Mouse (Mus musculus) embryonic facial prominence, embryonic 13.5 days (tissue): Measurements from ENCODE around the gene Cenpa. TPM values are rescaled to one million over a fixed set of nuclear protein-coding genes. Genes with fewer than 3 reads are reported as not detected.
"Not testable (repeated sequence)": the region's sequence is repeated elsewhere in the genome, so short reads cannot be mapped to it uniquely, and the experiment has no call there.

Experiments
- ATAC-seq: fragments of 200-750 bp; cut with Nextera tagmentation; 2 replicates; pipeline ENCODE4 v1.8.0; 2017; ENCODE audit warnings: low read depth; ENCODE audit not compliant: insufficient number of reproducible peaks, insufficient read depth, low FRiP score, low TSS enrichment
- H3K27ac ChIP-seq: fragments of 300-500 bp; sonication (generic); 2 replicates; pipeline ENCODE4 v1.5.1; 2015; ENCODE audit warnings: moderate library complexity, mild to moderate bottlenecking, inconsistent platforms
- H3K27me3 ChIP-seq: fragments of 300-500 bp; sonication (generic); 2 replicates; pipeline ENCODE4 v1.6.1; 2015; ENCODE audit warnings: mild to moderate bottlenecking, inconsistent platforms
- H3K36me3 ChIP-seq: fragments of 300-500 bp; sonication (generic); 2 replicates; pipeline ENCODE4 v1.6.1; 2015; ENCODE audit warnings: mild to moderate bottlenecking, inconsistent platforms
- H3K4me1 ChIP-seq: fragments of 300-500 bp; sonication (generic); 2 replicates; pipeline ENCODE4 v1.6.1; 2015; ENCODE audit warnings: inconsistent platforms
- H3K4me2 ChIP-seq: fragments of 300-500 bp; sonication (generic); 2 replicates; pipeline ENCODE4 v1.6.1; 2015; ENCODE audit warnings: moderate library complexity, mild to moderate bottlenecking, inconsistent platforms
- H3K4me3 ChIP-seq: fragments of 300-500 bp; sonication (generic); 2 replicates; pipeline ENCODE4 v1.5.1; 2015; ENCODE audit warnings: mild to moderate bottlenecking, inconsistent platforms
- H3K9ac ChIP-seq: fragments of 300-500 bp; sonication (generic); 2 replicates; pipeline ENCODE4 v1.6.1; 2015; ENCODE audit warnings: mild to moderate bottlenecking, inconsistent platforms
- H3K9me3 ChIP-seq: fragments of 300-500 bp; sonication (generic); 2 replicates; pipeline ENCODE4 v1.6.1; 2016; ENCODE audit warnings: inconsistent platforms
- WGBS: fragments of 180-500 bp; shearing (Covaris S2); methylation state at CpG from one replicate; pipeline ENCODE4 v1.1.7; 2015; ENCODE audit warnings: mixed read lengths; 5-methylcytosine and 5-hydroxymethylcytosine counted together
- polyA plus RNA-seq: library from polyadenylated mRNA; unstranded; fragments of >200 nt; fragmentation: Nextera tagmentation; extraction: Ambion mirVana; gene quantifications from 2 replicates; pipeline ENCODE4 v1.2.1, GENCODE M21; 2015

Cenpa gene
- polyA plus RNA-seq, 1 experiment from 2014 or later, result 318 TPM

GRCm38 (mm10) chr5:30667215-30667614 lies 638 bp downstream of the Cenpa start:
- Histone ChIP-seq H3K4me3 (peak overlapping the region; percentile 68), H3K36me3 (peaks cover 23% of the 10 kb centered on the region), H3K4me2 (peak overlapping the region; percentile 75), H3K9me3 (no peaks in the 10 kb centered on the region), H3K27ac (peak overlapping the region; percentile 71), H3K27me3 (no peaks in the 10 kb centered on the region), H3K4me1 (peaks cover 21% of the 10 kb centered on the region), H3K9ac (peak overlapping the region; percentile 80)
- ATAC-seq, result no peak
- under 1% methylated on average over 13 of the region's 13 CpGs for WGBS

GRCm38 (mm10) chr5:30667686-30668085 lies 1.1 kb downstream of the Cenpa start:
- WGBS, result 15% methylated on average over 3 of the region's 3 CpGs
- no peaks in the 10 kb centered on the region for H3K27me3 ChIP-seq
- peak overlapping the region; percentile 80 for H3K9ac ChIP-seq
- peak overlapping the region; percentile 4; the same call in 1 of the 2 replicates for H3K27ac ChIP-seq
- no peaks in the 10 kb centered on the region for H3K9me3 ChIP-seq
- no peak for ATAC-seq
- peaks cover 28% of the 10 kb centered on the region for H3K36me3 ChIP-seq
- peaks cover 21% of the 10 kb centered on the region for H3K4me1 ChIP-seq
- peak overlapping the region; percentile 75 for H3K4me2 ChIP-seq
- H3K4me3 ChIP-seq, result peak overlapping the region; percentile 68

- Histone ChIP-seq H3K4me3 (peak overlapping the region; percentile 68; the same call in 1 of the 2 replicates), H3K4me1 (peaks cover 21% of the 10 kb centered on the region), H3K27me3 (no peaks in the 10 kb centered on the region), H3K36me3 (peaks cover 40% of the 10 kb centered on the region), H3K27ac (no peak overlapping the region), H3K9ac (no peak overlapping the region), H3K9me3 (no peaks in the 10 kb centered on the region), H3K4me2 (peak overlapping the region; percentile 75)
- WGBS, result 86% methylated on average over 9 of the region's 9 CpGs
- ATAC-seq, result no peak
These were observed 2.3 kb downstream of the Cenpa start for GRCm38 (mm10) chr5:30668637-30669495.

- H3K36me3 ChIP-seq, result peaks cover 45% of the 10 kb centered on the region
- no peaks in the 10 kb centered on the region for H3K27me3 ChIP-seq
- no peaks in the 10 kb centered on the region for H3K9me3 ChIP-seq
- H3K4me3 ChIP-seq, result no peak overlapping the region
- no peak overlapping the region for H3K9ac ChIP-seq
- no peak for ATAC-seq
- 0 out of 2 replicates have a peak overlapping the region, but pooled peaks have one; percentile 75 for H3K4me2 ChIP-seq
- H3K4me1 ChIP-seq, result peaks cover 21% of the 10 kb centered on the region
- no peak overlapping the region for H3K27ac ChIP-seq
- 78% methylated on average over 3 of the region's 3 CpGs for WGBS
These were observed 2.9 kb downstream of the Cenpa start for GRCm38 (mm10) chr5:30669496-30669830.

GRCm38 (mm10) chr5:30670091-30670490 lies 3.5 kb downstream of the Cenpa start:
- H3K9me3 ChIP-seq, result no peaks in the 10 kb centered on the region
- no peak overlapping the region for H3K9ac ChIP-seq
- no peak for ATAC-seq
- WGBS, result 94% methylated on average over 7 of the region's 7 CpGs
- no peaks in the 10 kb centered on the region for H3K27me3 ChIP-seq
- no peak overlapping the region for H3K4me3 ChIP-seq
- peaks cover 49% of the 10 kb centered on the region for H3K36me3 ChIP-seq
- no peak overlapping the region for H3K27ac ChIP-seq
- H3K4me1 ChIP-seq, result peaks cover 21% of the 10 kb centered on the region
- no peak overlapping the region for H3K4me2 ChIP-seq

GRCm38 (mm10) chr5:30674001-30674400 lies 7.4 kb downstream of the Cenpa start:
- Histone ChIP-seq H3K27me3 (no peaks in the 10 kb centered on the region), H3K4me1 (peaks cover 3% of the 10 kb centered on the region), H3K36me3 (peaks cover 59% of the 10 kb centered on the region), H3K9ac (no peak overlapping the region), H3K27ac (no peak overlapping the region), H3K4me3 (no peak overlapping the region), H3K9me3 (no peaks in the 10 kb centered on the region), H3K4me2 (no peak overlapping the region)
- 83% methylated on average over 7 of the region's 7 CpGs for WGBS
- no peak for ATAC-seq

GRCm38 (mm10) chr5:30676800-30677199 lies 10.2 kb downstream of the Cenpa start:
- ATAC-seq, result no peak
- Histone ChIP-seq H3K4me3 (no peak overlapping the region), H3K9me3 (no peaks in the 10 kb centered on the region), H3K27me3 (no peaks in the 10 kb centered on the region), H3K4me2 (no peak overlapping the region), H3K36me3 (peaks cover 46% of the 10 kb centered on the region), H3K27ac (no peak overlapping the region), H3K4me1 (no peaks in the 10 kb centered on the region), H3K9ac (no peak overlapping the region)
- 78% methylated on average over 7 of the region's 7 CpGs for WGBS

GRCm38 (mm10) chr5:30678069-30678468 lies 11.5 kb downstream of the Cenpa start:
- not testable (repeated sequence) for H3K4me1 ChIP-seq, H3K27ac ChIP-seq, H3K4me3 ChIP-seq, ATAC-seq, H3K27me3 ChIP-seq, H3K9me3 ChIP-seq, H3K9ac ChIP-seq, H3K4me2 ChIP-seq
- 91% methylated on average over 3 of the region's 3 CpGs for WGBS
- H3K36me3 ChIP-seq, result peaks cover 34% of the 10 kb centered on the region

GRCm38 (mm10) chr5:30678722-30679296 lies 12.2 kb downstream of the Cenpa start:
- Histone ChIP-seq H3K27ac (no peak overlapping the region), H3K4me3 (no peak overlapping the region), H3K4me2 (no peak overlapping the region), H3K9ac (no peak overlapping the region), H3K36me3 (peaks cover 27% of the 10 kb centered on the region), H3K9me3 (no peaks in the 10 kb centered on the region), H3K4me1 (no peaks in the 10 kb centered on the region), H3K27me3 (no peaks in the 10 kb centered on the region)
- ATAC-seq, result no peak
- 95% methylated on average over 4 of the region's 4 CpGs for WGBS

GRCm38 (mm10) chr5:30679593-30679992 lies 13.0 kb downstream of the Cenpa start:
- Histone ChIP-seq H3K9me3 (no peaks in the 10 kb centered on the region), H3K27ac (no peak overlapping the region), H3K36me3 (peaks cover 20% of the 10 kb centered on the region), H3K27me3 (no peaks in the 10 kb centered on the region), H3K4me1 (no peaks in the 10 kb centered on the region), H3K4me3 (no peak overlapping the region), H3K9ac (no peak overlapping the region), H3K4me2 (no peak overlapping the region)
- no peak for ATAC-seq
- 82% methylated on average over 5 of the region's 5 CpGs for WGBS

GRCm38 (mm10) chr5:30681970-30682369 lies 15.4 kb downstream of the Cenpa start:
- no peak overlapping the region for H3K4me3 ChIP-seq
- no peak overlapping the region for H3K9ac ChIP-seq
- 85% methylated on average over 5 of the region's 5 CpGs for WGBS
- no peaks in the 10 kb centered on the region for H3K27me3 ChIP-seq
- ATAC-seq, result no peak
- H3K9me3 ChIP-seq, result no peaks in the 10 kb centered on the region
- H3K36me3 ChIP-seq, result 0 out of 2 replicates have a peak, but pooled peaks cover 3% of the 10 kb centered on the region
- no peak overlapping the region for H3K27ac ChIP-seq
- H3K4me1 ChIP-seq, result no peaks in the 10 kb centered on the region
- no peak overlapping the region for H3K4me2 ChIP-seq
